Mouse (Mus musculus) hindbrain, embryonic 13.5 days (tissue): ENCODE measurements around the gene Ly6g6d. TPM values are rescaled to one million over a fixed set of nuclear protein-coding genes. Genes with fewer than 3 reads are reported as not detected.

Source experiments
- ATAC-seq: fragments of 200-750 bp; cut with Nextera tagmentation; 2 replicates; pipeline ENCODE4 v1.8.0; 2017; ENCODE audit warnings: moderate TSS enrichment; ENCODE audit not compliant: low FRiP score
- H3K27ac ChIP-seq: fragments of 300-500 bp; sonication (generic); 2 replicates; pipeline ENCODE4 v1.5.1; 2015; ENCODE audit warnings: inconsistent platforms, mild to moderate bottlenecking, moderate library complexity
- H3K27me3 ChIP-seq: fragments of 300-500 bp; sonication (generic); 2 replicates; pipeline ENCODE4 v1.6.1; 2015; ENCODE audit warnings: mild to moderate bottlenecking, inconsistent platforms
- H3K36me3 ChIP-seq: fragments of 300-500 bp; sonication (generic); 2 replicates; pipeline ENCODE4 v1.6.1; 2015; ENCODE audit warnings: mild to moderate bottlenecking, inconsistent platforms
- H3K4me1 ChIP-seq: fragments of 300-500 bp; sonication (generic); replicated peaks from 2 replicates; pipeline ENCODE4 v1.6.1; 2015; ENCODE audit warnings: inconsistent platforms
- H3K4me2 ChIP-seq: fragments of 300-500 bp; sonication (generic); 2 replicates; pipeline ENCODE4 v1.6.1; 2015; ENCODE audit warnings: inconsistent platforms, mild to moderate bottlenecking, moderate library complexity
- H3K4me3 ChIP-seq: fragments of 300-500 bp; sonication (generic); 2 replicates; pipeline ENCODE4 v1.5.1; 2015; ENCODE audit warnings: mild to moderate bottlenecking, inconsistent platforms
- H3K9ac ChIP-seq: fragments of 300-500 bp; sonication (generic); 2 replicates; pipeline ENCODE4 v1.6.1; 2015; ENCODE audit warnings: mild to moderate bottlenecking, inconsistent platforms
- H3K9me3 ChIP-seq: fragments of 300-500 bp; sonication (generic); 2 replicates; pipeline ENCODE4 v1.6.1; 2016; ENCODE audit warnings: inconsistent platforms
- WGBS: fragments of 180-500 bp; shearing (Covaris S2); methylation state at CpG from one replicate; pipeline ENCODE4 v1.1.7; 2015; 5-methylcytosine and 5-hydroxymethylcytosine counted together
- polyA plus RNA-seq: library from polyadenylated mRNA; unstranded; fragments of >200 nt; fragmentation: Nextera tagmentation; extraction: Ambion mirVana; gene quantifications from 2 replicates; pipeline ENCODE4 v1.2.1, GENCODE M21; 2015

The Ly6g6d gene
- polyA plus RNA-seq, 1 experiment from 2014 or later, result 1.1 TPM

GRCm38 (mm10) chr17:35094475-35095365, 16.9 kb upstream of the Ly6g6d start:
- H3K9ac ChIP-seq, result 0 out of 2 replicates have a peak overlapping the region, but pooled peaks have one; percentile 19
- H3K36me3 ChIP-seq, result peaks cover 86% of the 10 kb centered on the region
- no peak for ATAC-seq
- 92% methylated on average over 15 of the region's 15 CpGs for WGBS
- peaks cover 14% of the 10 kb centered on the region for H3K4me1 ChIP-seq
- H3K4me2 ChIP-seq, result no peak overlapping the region
- no peaks in the 10 kb centered on the region for H3K27me3 ChIP-seq
- no peaks in the 10 kb centered on the region for H3K9me3 ChIP-seq
- H3K4me3 ChIP-seq, result no peak overlapping the region
- H3K27ac ChIP-seq, result no peak overlapping the region

- peaks cover 15% of the 10 kb centered on the region for H3K4me1 ChIP-seq
- no peak overlapping the region for H3K27ac ChIP-seq
- H3K9ac ChIP-seq, result no peak overlapping the region
- no peaks in the 10 kb centered on the region for H3K27me3 ChIP-seq
- WGBS, result 92% methylated on average over 14 of the region's 14 CpGs
- H3K4me2 ChIP-seq, result no peak overlapping the region
- peaks cover 65% of the 10 kb centered on the region for H3K36me3 ChIP-seq
- H3K4me3 ChIP-seq, result no peak overlapping the region
- ATAC-seq, result no peak
- H3K9me3 ChIP-seq, result no peaks in the 10 kb centered on the region
These were observed 14.7 kb upstream of the Ly6g6d start for GRCm38 (mm10) chr17:35092403-35093198.

GRCm38 (mm10) chr17:35090166-35090932, 12.5 kb upstream of the Ly6g6d start:
- H3K9ac ChIP-seq, result peak overlapping the region; percentile 90
- no peaks in the 10 kb centered on the region for H3K9me3 ChIP-seq
- ATAC-seq, result no peak
- H3K4me1 ChIP-seq, result peaks cover 15% of the 10 kb centered on the region
- peak overlapping the region; percentile 60 for H3K4me3 ChIP-seq
- H3K27me3 ChIP-seq, result no peaks in the 10 kb centered on the region
- peak overlapping the region; percentile 98 for H3K27ac ChIP-seq
- peak overlapping the region; percentile 68 for H3K4me2 ChIP-seq
- 55% methylated on average over 8 of the region's 8 CpGs for WGBS
- H3K36me3 ChIP-seq, result peaks cover 43% of the 10 kb centered on the region

- Histone ChIP-seq H3K4me3 (peak within 1 kb of the TSS; percentile 60), H3K36me3 (peaks cover 30% of the 10 kb centered on the region), H3K27me3 (no peaks in the 10 kb centered on the region), H3K4me1 (peaks cover 15% of the 10 kb centered on the region), H3K27ac (peak within 1 kb of the TSS; percentile 98), H3K4me2 (peak within 1 kb of the TSS; percentile 68), H3K9me3 (no peaks in the 10 kb centered on the region), H3K9ac (peak within 1 kb of the TSS; percentile 90)
- WGBS, result 3% methylated on average over 60 of the region's 67 CpGs
- peak; percentile 98 for ATAC-seq
These were observed 11.2 kb upstream of the Ly6g6d start, which contains the start of gene Abhd16a for GRCm38 (mm10) chr17:35088825-35089644. Gene Abhd16a, plus strand, starts transcription at chr17:35089263.

- 64% methylated on average over 2 of the region's 2 CpGs for WGBS
- Histone ChIP-seq H3K27ac (no peak overlapping the region), H3K9ac (no peak overlapping the region), H3K9me3 (no peaks in the 10 kb centered on the region), H3K4me3 (no peak overlapping the region), H3K36me3 (peaks cover 22% of the 10 kb centered on the region), H3K27me3 (no peaks in the 10 kb centered on the region), H3K4me1 (peaks cover 15% of the 10 kb centered on the region), H3K4me2 (no peak overlapping the region)
- ATAC-seq, result no peak
These were observed 10.3 kb upstream of the Ly6g6d start for GRCm38 (mm10) chr17:35088151-35088550.

- H3K36me3 ChIP-seq, result no peaks in the 10 kb centered on the region
- H3K27ac ChIP-seq, result no peak within 1 kb of the TSS
- H3K27me3 ChIP-seq, result no peaks in the 10 kb centered on the region
- no peak within 1 kb of the TSS for H3K4me3 ChIP-seq
- WGBS, result 84% methylated on average over 7 of the region's 7 CpGs
- H3K9ac ChIP-seq, result no peak within 1 kb of the TSS
- no peaks in the 10 kb centered on the region for H3K9me3 ChIP-seq
- H3K4me2 ChIP-seq, result no peak within 1 kb of the TSS
- peaks cover 7% of the 10 kb centered on the region for H3K4me1 ChIP-seq
- no peak for ATAC-seq
These were observed 7.5 kb upstream of the Ly6g6d start, which contains the start of gene Ly6g6f for GRCm38 (mm10) chr17:35085208-35085865. Gene Ly6g6f, minus strand, starts transcription at chr17:35085610.

GRCm38 (mm10) chr17:35083929-35084497, 6.1 kb upstream of the Ly6g6d start:
- 86% methylated on average over 3 of the region's 3 CpGs for WGBS
- Histone ChIP-seq H3K9me3 (no peaks in the 10 kb centered on the region), H3K27me3 (no peaks in the 10 kb centered on the region), H3K9ac (no peak overlapping the region), H3K4me2 (no peak overlapping the region), H3K36me3 (no peaks in the 10 kb centered on the region), H3K4me1 (no peaks in the 10 kb centered on the region), H3K4me3 (no peak overlapping the region), H3K27ac (no peak overlapping the region)
- ATAC-seq, result no peak

- no peaks in the 10 kb centered on the region for H3K36me3 ChIP-seq
- peaks cover under 1% of the 10 kb centered on the region for H3K4me1 ChIP-seq
- no peaks in the 10 kb centered on the region for H3K9me3 ChIP-seq
- no peaks in the 10 kb centered on the region for H3K27me3 ChIP-seq
- H3K9ac ChIP-seq, result no peak overlapping the region
- no peak overlapping the region for H3K4me2 ChIP-seq
- no peak for ATAC-seq
- H3K27ac ChIP-seq, result no peak overlapping the region
- 85% methylated on average over 16 of the region's 16 CpGs for WGBS
- no peak overlapping the region for H3K4me3 ChIP-seq
These were observed 5.1 kb upstream of the Ly6g6d start for GRCm38 (mm10) chr17:35082841-35083576.

GRCm38 (mm10) chr17:35080710-35081109, 2.8 kb upstream of the Ly6g6d start:
- Histone ChIP-seq H3K27me3 (no peaks in the 10 kb centered on the region), H3K4me1 (peaks cover 12% of the 10 kb centered on the region), H3K9me3 (no peaks in the 10 kb centered on the region), H3K4me2 (no peak overlapping the region), H3K36me3 (no peaks in the 10 kb centered on the region), H3K4me3 (no peak overlapping the region), H3K9ac (no peak overlapping the region), H3K27ac (no peak overlapping the region)
- 54% methylated on average over 4 of the region's 4 CpGs for WGBS
- no peak for ATAC-seq

GRCm38 (mm10) chr17:35080248-35080647, 2.4 kb upstream of the Ly6g6d start:
- no peaks in the 10 kb centered on the region for H3K36me3 ChIP-seq
- H3K4me1 ChIP-seq, result peaks cover 12% of the 10 kb centered on the region
- H3K27ac ChIP-seq, result no peak overlapping the region
- H3K4me3 ChIP-seq, result no peak overlapping the region
- H3K27me3 ChIP-seq, result no peaks in the 10 kb centered on the region
- no peak overlapping the region for H3K4me2 ChIP-seq
- whole genome bisulfite sequencing, result 71% methylated on average over 6 of the region's 6 CpGs
- H3K9ac ChIP-seq, result no peak overlapping the region
- H3K9me3 ChIP-seq, result no peaks in the 10 kb centered on the region
- no peak for ATAC-seq
